Mouse (Mus musculus): Measurements from ENCODE around the gene Rab5if. TPM values are rescaled to one million over a fixed set of nuclear protein-coding genes. Genes with fewer than 3 reads are reported as not detected.
"Not testable (repeated sequence)": the region's sequence is repeated elsewhere in the genome, so short reads cannot be mapped to it uniquely, and the experiment has no call there.

The Rab5if gene
- total RNA-seq, 2 experiments from 2014 or later, result 117 to 127 TPM

- DNase-seq (ENCODE audit: low spot score in 2 of 2), result no peak
Measured at GRCm38 (mm10) chr2:156886084-156886631, 23.2 kb downstream of the Rab5if start.

DNA sequence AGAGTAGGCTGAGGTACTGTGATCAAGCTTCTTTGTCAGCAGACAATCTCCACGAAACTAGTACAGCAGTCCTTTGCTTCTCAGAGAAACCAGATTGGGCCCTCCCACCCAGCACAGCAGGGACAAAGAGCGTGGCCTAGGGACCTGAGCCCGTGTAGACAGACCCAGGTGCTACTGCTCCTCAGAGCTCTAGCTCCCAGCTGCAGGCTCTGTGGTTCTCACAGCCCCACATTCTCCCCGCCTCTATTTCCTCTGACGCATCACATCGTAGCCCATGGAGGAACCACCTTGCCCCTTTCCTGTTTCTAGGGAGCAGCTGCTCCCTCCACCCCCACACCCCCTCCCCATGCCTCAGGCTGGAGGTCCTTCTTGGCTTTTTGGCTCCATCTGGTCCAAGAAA, 24.1 kb downstream of the Rab5if start, which contains the start of gene Sla2:
Gene Sla2, minus strand, starts transcription at position 176 of the 400 bp plus-strand sequence.
- no peak for DNase-seq (ENCODE audit: low spot score in 2 of 2)

- no peak for DNase-seq (ENCODE audit: low spot score in 2 of 2)
Measured at GRCm38 (mm10) chr2:156888490-156888889, 25.6 kb downstream of the Rab5if start.

DNA sequence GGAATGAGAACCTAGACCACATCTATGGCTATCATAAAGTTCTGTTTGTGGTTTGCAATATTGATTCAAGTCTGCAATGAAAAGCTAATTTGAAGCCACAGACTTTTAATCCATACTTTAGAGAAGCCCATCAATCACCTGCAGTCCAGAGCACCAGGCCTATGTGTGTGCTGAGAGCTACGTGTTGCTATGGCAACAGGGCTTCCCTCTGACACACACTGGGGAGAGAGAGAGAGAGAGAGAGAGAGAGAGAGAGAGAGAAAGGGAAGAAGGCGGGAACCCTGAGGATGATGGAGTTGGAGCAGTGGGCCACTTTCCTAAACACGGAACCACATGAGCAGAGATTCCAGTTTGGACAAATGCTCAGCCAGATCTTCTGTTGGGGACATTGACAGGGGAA, 29.3 kb downstream of the Rab5if start:
- DNase-seq (ENCODE audit: low spot score in 2 of 2), result no peak

GRCm38 (mm10) chr2:156892821-156893220, 29.9 kb downstream of the Rab5if start:
- DNase-seq (ENCODE audit: low spot score in 2 of 2), result no peak

- DNase-seq (ENCODE audit: low spot score in 2 of 2), result no peak
Measured at GRCm38 (mm10) chr2:156894496-156895265, 31.8 kb downstream of the Rab5if start.

DNA sequence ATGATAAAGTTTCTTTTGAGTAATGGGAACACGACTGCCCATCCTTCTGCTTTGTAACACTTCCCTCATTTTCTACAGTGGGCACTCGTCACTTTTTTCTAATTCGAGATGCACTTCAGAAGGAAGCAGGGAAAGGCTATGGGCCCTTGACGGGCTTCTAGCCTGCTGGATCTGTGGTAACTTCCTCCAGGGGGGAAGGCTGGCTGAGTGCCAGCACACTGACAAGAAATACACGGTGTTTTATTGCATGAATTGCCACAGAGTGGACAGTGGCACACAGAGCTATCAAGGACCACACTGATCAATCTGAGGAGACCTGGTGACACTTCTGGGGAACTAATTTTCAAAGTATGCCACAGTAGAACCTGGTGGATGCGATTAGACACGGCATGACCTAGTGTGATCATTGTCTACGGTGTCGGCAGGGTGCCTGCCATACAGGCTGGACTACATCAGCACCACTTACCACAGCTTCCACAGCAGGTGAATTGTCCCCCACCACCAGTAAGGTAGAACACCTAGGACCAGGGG, 33.5 kb downstream of the Rab5if start:
- no peak for DNase-seq (ENCODE audit: low spot score in 2 of 2)

GRCm38 (mm10) chr2:156897034-156897433, 34.1 kb downstream of the Rab5if start:
- DNase-seq (ENCODE audit: low spot score in 2 of 2), result no peak

DNA sequence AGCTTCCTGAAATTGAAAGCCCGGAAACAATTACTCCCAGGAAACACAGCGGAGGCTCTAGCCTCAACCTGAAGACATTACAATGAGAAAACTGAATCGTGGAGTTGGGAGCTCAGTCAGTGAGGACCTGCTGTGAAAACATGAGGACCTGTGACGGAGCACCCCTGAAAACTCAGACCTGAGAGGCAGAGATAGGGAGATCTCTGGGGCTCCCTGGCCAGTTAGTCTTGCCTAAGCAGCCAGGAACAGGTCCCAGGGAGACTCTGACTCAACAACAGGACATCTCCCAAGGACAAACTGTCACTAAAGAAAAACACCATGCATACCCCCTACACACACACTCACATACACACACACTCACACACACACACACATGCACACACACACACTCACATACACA, 35.4 kb downstream of the Rab5if start:
- no peak for DNase-seq (ENCODE audit: low spot score in 2 of 2)

DNA sequence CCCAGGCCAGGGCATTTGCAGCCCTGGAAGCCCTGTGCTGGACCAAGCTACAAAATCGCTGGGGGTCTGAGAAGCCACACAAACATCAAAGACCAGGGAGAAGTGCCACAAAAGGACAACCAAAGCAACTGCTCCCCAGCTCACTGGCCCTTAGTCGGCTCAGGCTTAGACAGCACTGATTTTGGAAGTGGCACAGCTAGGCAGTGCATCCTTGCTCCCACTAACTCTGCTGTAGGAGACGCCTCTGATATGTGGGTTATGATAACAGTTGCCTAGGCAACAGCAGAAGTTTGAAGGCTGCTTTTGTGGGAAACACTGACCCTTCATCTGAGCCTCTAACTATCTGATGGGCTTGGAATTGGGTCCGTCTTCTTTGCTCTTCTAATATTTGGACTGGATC, 36.3 kb downstream of the Rab5if start:
- DNase-seq (ENCODE audit: low spot score in 2 of 2), result no peak

DNA sequence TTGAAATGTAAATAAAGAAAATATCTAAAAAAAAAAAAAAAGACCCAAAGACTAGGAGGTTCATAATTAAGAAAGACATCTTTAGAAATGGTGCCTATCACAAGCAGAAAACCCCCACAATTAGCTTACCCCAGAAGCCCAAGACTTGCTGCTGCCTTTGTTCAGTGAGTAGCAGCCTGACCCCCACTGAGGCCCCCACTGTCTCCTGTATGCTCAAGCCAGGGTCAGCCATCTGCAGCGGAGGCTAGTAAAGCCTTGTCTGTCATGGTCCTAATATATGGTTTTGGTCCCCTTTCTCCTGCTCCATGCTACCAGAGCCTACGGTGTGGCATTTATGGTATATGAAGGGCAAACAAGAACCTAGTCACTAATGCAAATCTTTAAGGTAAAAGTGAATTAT, 38.4 kb downstream of the Rab5if start:
- no peak for DNase-seq (ENCODE audit: low spot score in 2 of 2)

DNA sequence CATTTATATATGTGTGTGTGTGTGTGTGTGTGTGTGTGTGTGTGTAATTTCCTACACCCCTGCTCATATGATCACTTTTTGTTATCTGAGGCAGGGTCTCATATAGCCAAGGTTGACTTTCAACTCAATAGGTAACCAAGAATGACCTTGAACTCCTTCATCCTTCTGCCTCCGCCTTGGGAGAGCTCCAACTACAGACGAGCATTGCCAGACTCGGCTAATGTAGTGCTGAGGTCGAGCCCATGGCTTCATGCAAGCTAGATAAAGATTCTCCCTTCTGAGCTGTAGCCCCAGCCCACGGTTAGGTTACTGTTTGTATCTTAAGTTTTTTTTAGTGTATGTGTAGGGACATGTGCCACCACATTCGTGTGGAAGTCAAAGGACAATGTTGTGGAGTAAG, 39.0 kb downstream of the Rab5if start:
- no peak for DNase-seq (ENCODE audit: low spot score in 2 of 2)

- DNase-seq (ENCODE audit: low spot score in 2 of 2), result not testable (repeated sequence)
Measured at GRCm38 (mm10) chr2:156902411-156902810, 39.5 kb downstream of the Rab5if start.

DNA sequence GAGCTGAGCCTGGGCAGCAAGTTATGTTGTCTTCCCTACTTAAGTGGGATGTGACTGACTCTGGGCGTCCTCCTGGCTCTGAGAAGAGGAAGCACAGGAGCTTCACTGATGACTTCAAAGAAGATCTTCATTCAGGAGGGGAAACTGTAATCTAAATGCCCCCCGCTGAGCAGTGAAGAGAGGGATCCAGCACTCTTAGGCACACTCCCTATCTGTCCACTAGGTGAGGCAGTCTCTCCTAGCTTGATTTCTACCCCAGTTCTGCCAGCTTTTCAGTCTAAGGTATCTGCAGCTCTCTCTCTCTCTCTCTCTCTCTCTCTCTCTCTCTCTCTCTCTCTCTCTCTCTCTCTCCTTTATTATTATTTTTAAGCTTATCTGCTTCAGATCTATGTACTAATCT, 40.4 kb downstream of the Rab5if start:
- DNase-seq (ENCODE audit: low spot score in 2 of 2), result no peak

DNA sequence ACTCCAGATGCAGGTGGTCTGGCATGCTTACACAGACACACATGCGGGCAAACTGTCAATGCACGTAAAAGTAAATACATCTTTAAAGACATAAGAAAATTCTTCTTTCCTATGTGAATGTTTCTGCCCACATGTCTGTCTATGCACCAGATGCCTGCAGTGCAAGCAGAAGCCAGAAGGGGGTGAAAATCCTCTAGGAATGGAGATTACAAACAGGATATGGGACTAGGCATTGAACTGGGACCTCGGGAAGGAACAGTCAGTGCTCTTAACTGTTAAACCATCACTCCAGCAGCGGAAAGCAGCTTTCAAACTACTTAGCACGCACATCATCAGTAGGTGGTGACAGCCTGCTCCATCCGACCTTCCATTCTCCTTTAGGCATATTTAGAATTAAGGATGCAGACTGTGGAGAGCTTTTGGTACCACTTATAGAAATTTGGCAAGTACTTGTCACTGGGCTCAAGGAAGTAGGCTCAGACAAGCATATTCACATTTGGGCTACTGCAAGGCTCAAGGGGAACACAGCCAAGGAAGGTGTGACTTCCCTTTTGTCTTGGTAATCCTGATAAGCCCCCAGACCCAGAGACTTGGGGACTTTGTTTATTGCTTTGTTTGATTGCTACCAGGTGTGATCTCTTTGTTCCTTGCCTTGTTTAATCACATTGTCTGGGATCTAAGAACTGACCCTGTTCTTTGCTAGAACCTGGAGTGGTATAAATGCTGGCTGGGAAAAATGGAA, 42.2 kb downstream of the Rab5if start:
- DNase-seq (ENCODE audit: low spot score in 2 of 2), result peak; percentile 83 to 84

DNA sequence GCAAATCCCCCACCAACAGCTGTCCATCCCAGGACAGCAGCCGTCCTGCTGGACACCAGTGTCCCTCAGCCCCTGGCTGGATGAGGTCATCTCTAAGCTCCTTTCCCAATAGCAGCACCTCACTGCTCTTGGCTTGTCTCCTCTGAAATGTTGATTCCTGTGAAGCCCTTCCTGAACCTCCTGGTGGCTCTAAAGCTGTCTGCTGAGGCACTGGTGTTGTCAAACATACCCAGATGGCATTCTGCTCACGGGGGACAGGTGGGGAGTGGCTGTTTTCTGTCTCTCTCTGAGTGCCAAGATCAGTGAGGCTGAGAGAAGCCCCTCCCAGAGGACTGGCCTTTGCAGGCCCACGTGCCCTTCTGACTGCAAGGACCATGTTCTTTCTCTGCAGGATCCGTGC, 43.0 kb downstream of the Rab5if start:
- DNase-seq (ENCODE audit: low spot score in 2 of 2), result not testable (repeated sequence)

DNA sequence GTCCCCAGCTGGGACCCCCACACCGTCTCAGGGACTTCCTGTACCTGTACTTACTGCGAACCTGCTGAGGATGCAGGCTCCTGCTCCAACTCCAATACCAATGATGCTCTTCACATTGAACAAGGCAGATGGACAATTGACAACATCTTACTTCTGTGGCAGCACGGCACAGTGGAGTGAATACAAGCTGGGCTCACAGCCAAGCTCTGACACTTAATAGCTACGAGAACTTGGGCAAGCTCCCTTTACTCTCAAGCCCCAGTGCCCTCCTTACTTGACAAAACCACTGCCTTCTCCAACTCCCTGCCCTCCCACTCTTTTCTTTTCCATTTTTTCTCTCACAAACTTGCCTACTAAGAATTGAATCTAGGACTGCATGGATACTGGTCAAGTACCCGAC, 50.3 kb downstream of the Rab5if start:
- no peak for DNase-seq (ENCODE audit: low spot score in 2 of 2)

GRCm38 (mm10) chr2:156915559-156915958, 52.6 kb downstream of the Rab5if start:
- DNase-seq (ENCODE audit: low spot score in 2 of 2), result no peak

DNA sequence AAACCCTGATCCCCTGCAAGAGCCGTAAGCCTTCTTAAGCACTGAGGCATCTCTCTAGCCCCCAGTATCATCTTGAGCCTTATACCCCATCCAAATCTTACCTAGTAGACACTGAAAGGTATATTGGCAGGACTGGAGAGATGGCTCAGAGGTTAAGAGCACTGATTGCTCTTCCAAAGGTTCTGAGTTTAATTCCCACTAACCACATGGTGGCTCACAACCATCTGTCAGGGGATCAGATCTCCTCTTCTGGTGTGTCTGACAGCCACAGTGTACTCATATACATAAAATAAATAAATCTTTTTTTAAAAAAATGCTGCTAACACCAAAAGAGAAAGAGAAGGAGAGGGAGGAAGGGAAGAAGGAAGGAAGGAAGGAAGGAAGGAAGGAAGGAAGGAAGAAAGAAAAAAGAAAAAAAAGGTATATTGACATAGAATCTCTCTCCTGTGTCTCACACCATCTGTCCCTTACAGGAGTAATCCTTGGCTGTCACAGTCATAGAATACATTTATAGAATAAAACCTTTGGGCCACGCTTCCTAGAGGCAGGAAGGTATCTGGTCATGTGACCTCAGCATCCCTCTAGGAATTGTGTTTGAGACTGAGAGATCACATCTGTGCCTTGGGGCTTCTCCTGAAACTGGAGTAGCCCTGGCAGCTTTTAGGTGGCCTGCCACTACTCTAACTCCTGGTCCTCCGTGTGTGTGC, 53.6 kb downstream of the Rab5if start:
- DNase-seq (ENCODE audit: low spot score in 2 of 2), result no peak

- no peak for DNase-seq (ENCODE audit: low spot score in 2 of 2)
Measured at GRCm38 (mm10) chr2:156918562-156918961, 55.6 kb downstream of the Rab5if start.

- not testable (repeated sequence) for DNase-seq (ENCODE audit: low spot score in 2 of 2)
Measured at GRCm38 (mm10) chr2:156919191-156919590, 56.3 kb downstream of the Rab5if start.

All from layer of hippocampus, postnatal 10 days (tissue).